Mouse (Mus musculus): ENCODE measurements at regions not wholly inside any gene's neighbourhood (a gene's known extent, or its start where the extent isn't known, plus 50 kb on each side); places are given as distances from the start of the nearest gene placed in this dataset.

DNA sequence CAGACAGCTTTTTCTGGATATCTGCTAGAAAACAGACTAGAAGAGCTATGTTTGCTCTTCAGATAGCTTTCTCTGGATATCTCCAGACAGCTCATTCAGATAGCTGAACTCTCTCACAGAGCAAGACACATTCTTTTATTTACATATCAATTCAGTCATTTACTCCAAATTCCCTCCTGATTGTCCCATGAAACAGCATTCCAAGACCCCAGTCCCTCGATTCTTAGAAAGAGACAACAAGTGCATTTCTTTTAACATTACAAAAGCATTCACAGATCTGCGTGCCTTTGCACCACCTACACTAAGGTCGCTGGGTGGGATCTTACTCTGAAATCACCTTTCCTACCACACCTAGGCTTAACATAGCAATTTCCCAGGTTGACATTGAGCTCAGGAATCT lies 1039.5 kb upstream of the Ddx18 start:
- DNase-seq: no peak

DNA sequence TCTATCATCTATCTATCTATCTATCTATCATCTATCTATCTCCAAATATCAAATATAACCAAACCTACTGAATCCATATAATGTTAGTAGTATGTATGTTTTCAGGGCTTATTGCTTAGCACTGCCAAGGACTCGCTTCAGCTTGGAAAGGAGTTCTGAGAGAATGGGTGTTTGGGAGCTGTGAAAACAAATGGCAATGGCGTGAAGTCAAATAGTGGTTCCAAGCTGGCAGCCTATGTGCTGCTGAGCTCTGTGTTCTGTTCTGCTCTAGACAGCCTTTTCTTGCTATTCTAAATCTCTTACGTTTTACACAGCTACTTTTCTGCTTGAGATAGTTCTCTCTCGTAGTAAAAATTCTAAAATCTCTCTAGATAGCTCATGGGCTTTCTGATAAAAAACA lies 1008.2 kb upstream of the Ddx18 start:
- DNase-seq: no peak

GRCm38 (mm10) chr1:122551596-122551995 lies 983.8 kb upstream of the Ddx18 start:
- DNase-seq: no peak

GRCm38 (mm10) chr1:122509580-122509979 lies 941.8 kb upstream of the Ddx18 start:
- DNase-seq: no peak

DNA sequence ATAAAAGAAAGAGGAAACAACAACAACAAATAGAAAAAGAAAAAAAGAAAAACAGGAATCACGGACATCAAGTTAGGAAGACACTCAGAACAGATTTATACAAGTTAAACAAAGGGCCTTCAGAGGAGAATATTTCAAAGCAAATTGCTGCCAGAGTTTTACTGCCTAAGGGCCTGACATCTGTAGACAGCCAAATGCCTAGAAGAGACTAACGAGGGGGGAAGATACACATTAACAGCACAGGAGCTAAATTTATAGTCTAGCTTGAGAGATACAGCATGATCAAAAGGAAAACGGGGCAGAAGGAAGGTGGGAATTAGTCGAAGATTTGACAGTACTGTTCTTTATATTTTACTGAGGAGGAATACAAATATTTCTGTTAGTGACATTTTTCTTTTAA lies 933.9 kb upstream of the Ddx18 start:
- DNase-seq: no peak

- no peak for DNase-seq
These were observed 910.2 kb upstream of the Ddx18 start for GRCm38 (mm10) chr1:122478003-122478402.

- DNase-seq: no peak
These were observed 896.1 kb upstream of the Ddx18 start for GRCm38 (mm10) chr1:122463931-122464330.

GRCm38 (mm10) chr1:122459056-122459455 lies 891.3 kb upstream of the Ddx18 start:
- DNase-seq: no peak

GRCm38 (mm10) chr1:122454881-122455280 lies 887.1 kb upstream of the Ddx18 start:
- no peak for DNase-seq

GRCm38 (mm10) chr1:122453617-122454016 lies 885.8 kb upstream of the Ddx18 start:
- DNase-seq: no peak

GRCm38 (mm10) chr1:122439358-122439757 lies 871.6 kb upstream of the Ddx18 start:
- DNase-seq: no peak

DNA sequence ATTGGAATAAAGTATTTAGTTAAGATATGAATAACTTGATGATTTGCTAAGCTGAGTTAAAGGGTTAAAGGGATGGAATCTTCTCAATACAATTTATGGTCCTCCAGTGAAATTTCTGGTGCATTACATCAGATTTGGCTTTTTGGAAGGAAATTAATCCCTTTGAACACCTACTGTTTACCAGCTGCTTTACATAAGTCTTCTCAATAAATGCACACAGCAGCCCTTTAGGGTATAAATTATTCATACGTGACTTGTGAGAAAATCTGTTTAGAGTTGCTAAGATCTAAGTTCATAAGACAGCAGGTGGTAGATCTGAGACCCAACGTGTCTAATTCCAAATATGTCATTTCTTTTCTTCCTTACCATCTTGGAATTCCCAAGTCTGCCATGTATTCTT lies 855.7 kb upstream of the Ddx18 start:
- DNase-seq: no peak

GRCm38 (mm10) chr1:122396342-122396741 lies 828.6 kb upstream of the Ddx18 start:
- no peak for DNase-seq

DNA sequence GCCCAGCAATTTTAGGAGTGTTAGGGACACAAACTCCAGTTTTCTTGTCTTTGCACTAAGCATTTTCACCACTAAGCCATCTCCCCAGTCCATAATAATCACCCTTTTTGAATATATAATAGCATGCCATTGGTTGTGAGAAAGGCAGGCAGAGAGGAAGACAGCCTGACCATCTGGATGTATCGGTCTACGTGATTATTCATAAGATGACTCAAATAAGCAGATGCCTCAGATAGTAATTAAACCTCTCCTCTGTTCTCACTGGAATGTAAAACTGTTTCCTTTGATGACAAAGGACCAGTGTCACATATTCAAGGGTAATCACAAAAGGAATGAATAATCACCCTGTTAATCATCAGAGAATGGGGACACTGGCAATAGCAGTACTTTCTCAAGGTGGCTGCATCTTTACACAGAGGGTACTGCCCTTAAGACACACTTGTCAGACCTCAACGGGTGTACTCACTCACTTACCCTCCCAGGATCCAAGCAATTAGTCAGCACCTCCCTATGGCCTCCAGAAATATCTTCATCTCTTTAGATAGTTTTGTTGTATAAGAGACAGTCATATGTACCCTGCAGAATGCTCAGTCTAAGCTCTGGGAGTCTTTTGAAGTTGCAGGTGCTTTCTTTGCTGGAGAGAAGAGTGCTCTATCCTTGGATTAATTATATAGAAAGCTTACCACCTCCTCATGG lies 826.0 kb upstream of the Ddx18 start:
- no peak for DNase-seq

- DNase-seq: peak; percentile 82 to 84
These were observed 789.2 kb upstream of the Ddx18 start for GRCm38 (mm10) chr1:122357015-122357414.

- DNase-seq: no peak
These were observed 783.7 kb upstream of the Ddx18 start for GRCm38 (mm10) chr1:122351530-122351929.

DNA sequence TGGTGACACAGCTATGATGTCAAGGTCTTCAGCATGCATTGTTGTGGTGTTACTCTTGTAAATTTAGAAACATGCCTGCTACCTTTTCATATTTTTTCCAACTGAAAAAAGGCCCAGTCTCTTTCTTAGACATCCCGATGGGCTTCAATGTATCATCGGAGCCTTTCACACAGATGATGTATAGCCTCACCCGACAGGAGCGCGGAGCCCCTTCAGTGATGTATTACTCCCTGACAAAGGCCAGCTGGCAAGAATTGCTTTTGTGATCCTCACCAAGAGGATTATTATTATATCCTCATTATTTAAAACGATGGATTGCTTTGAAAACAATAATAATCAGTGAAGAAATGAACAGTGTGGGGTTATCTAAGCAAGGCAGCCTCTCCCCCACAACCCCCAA lies 765.5 kb upstream of the Ddx18 start:
- DNase-seq: no peak

DNA sequence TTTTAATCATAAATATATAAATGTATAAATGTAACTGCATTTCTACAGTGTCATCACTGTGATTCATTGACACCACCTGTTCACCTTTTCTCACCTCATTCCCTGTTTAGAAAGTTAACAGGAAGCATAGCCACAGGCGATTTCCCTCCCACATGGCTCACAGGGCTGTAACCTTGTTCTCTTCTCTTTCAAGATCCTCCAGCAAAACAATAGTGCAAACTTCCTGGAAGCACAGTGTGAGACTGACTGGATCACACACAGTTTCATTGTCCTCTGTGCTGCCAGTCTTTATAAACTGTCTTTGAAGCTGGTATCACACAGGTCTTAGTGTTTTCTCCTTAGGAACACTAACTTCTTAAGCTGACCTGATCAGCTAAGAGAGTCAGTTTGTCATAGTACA lies 760.5 kb upstream of the Ddx18 start:
- DNase-seq: no peak
